Mouse (Mus musculus) cerebellum, adult 8-10 months (tissue): Measurements from ENCODE around the gene Olfr315.
"Not testable (repeated sequence)": the region's sequence is repeated elsewhere in the genome, so short reads cannot be mapped to it uniquely, and the experiment has no call there.

Experiments
- DNase-seq: peaks from one replicate; pipeline ENCODE4 v3.0.0; 2022

Olfr315 gene

DNA sequence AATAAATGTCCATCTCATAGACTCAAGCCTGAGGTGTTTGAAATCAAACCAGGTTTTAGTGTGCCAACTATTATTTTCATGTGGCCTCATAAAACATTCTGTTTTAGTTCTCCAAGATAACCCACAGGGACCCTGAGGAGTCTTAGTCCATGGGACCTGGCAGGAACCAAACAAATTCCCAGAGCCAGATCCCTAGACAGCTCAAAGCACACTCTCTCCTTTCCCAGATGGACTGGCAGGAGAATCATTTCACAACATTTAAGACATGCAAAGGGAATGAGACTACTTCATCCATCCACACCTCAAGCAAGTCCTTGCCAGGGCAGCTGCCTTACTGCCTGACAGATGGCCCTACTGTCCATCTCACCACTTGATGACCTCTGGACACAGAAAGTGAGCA, 55.9 kb downstream of the Olfr315 start, which contains the start of gene Olfr312:
Olfr312 (plus strand) TSS at position 301 of the 400 bp plus-strand sequence.
- DNase-seq: not testable (repeated sequence)

DNA sequence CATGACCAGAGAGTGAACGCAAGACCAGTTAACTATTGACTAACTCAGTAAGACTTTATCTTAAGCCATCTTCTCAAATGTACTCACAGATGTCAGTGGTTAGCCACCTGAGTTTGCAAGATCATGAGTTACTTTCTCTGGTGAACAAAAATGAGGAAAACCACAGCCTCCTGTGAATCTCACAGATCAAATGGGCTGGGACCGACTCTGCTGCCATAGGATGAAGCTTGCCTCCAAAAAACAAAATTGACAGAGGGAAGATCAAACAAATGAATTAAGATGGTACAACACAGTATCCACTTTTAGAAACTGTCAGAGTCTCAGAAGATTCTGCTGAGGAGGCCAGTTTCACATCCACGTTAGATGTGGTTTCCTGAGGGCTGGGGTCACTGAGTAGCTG, 56.8 kb downstream of the Olfr315 start:
- no peak for DNase-seq
